Mouse (Mus musculus): ENCODE measurements around the gene Dnah17. TPM values are rescaled to one million over a fixed set of nuclear protein-coding genes. Genes with fewer than 3 reads are reported as not detected.
A peak's percentile ranks its signal among the peaks of the same experiment; 100 is the strongest.

The Dnah17 gene
- polyA plus RNA-seq, 1 experiment from 2014 or later = 0.23 TPM

DNA sequence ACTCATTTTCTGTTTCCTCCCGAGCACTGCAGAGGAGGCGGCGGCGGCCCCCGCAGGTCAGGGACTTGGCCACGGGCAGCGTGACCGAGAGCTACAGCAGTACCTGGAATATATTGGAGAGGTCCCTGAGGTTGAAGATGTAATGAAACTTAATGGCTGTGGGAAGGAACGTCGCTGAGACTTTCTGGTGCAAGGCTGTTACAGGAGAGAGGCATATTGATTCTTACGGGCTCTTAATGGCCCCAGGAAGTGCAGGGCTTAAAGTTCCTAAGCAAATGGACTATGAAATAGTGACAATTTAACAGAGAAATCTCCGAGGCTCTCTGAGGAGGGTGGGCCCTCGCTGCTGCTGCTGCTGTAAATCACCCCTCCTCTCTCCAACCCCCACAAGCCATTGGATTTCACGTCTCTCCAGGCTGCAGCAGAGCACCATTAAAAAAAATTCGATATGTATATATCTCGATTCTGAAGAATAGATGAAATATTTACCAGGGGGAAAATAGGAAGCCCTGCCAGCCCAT lies 61.6 kb downstream of the Dnah17 start:
- Histone ChIP-seq H3K27me3 (ENCODE audit: control insufficient read depth, insufficient read depth, low read length) (no peaks in the 10 kb centered on the region), H3K36me3 (ENCODE audit: control insufficient read depth, insufficient read depth, low read length) (no peaks in the 10 kb centered on the region), H3K27ac (ENCODE audit: low read depth, low read length) (peak overlapping the region; percentile 30; the same call in 1 of the 2 replicates), H3K4me3 (ENCODE audit: low read length) (no peak overlapping the region), H3K9me3 (ENCODE audit: control insufficient read depth, low read length) (no peaks in the 10 kb centered on the region), H3K4me2 (replicated peaks; ENCODE audit: low read depth, low read length) (peak overlapping the region; percentile 17; the same call in 1 of the 2 replicates), H3K4me1 (ENCODE audit: control insufficient read depth, insufficient read depth, low read length) (peaks cover 28% of the 10 kb centered on the region), H3K9ac (ENCODE audit: low read depth, low read length) (no peak overlapping the region)
- ATAC-seq (ENCODE audit: low FRiP score, low TSS enrichment) = no peak
- 21% methylated on average over 16 of the region's 16 CpGs for WGBS

DNA sequence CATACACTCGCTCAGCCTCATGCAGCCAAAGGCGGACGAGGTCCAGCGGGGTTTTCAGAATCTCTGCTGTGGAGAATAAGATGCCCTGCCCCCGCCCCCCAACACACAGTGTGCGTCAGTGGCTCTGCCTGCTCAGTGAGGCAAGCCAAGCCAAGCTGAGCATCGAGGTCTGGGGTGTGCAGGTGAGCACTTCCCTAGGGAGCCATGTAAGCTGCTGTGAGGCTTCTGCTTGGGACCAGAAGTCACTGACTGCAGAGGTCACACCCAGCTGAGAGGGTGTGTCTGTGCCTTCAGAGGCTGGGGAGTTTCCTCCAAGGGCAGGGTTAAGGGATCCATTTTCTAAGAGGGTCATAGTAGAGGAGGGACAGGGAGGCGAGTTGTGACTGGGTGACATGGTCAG lies 62.8 kb downstream of the Dnah17 start:
- no peak overlapping the region for H3K27ac ChIP-seq (ENCODE audit: low read depth, low read length)
- H3K4me2 ChIP-seq (replicated peaks; ENCODE audit: low read depth, low read length) = no peak overlapping the region
- H3K4me3 ChIP-seq (ENCODE audit: low read length) = no peak overlapping the region
- H3K9ac ChIP-seq (ENCODE audit: low read depth, low read length) = no peak overlapping the region
- 73% methylated on average over 8 of the region's 8 CpGs for WGBS
- no peaks in the 10 kb centered on the region for H3K9me3 ChIP-seq (ENCODE audit: control insufficient read depth, low read length)
- H3K36me3 ChIP-seq (ENCODE audit: control insufficient read depth, insufficient read depth, low read length) = no peaks in the 10 kb centered on the region
- no peak for ATAC-seq (ENCODE audit: low FRiP score, low TSS enrichment)
- peaks cover 28% of the 10 kb centered on the region for H3K4me1 ChIP-seq (ENCODE audit: control insufficient read depth, insufficient read depth, low read length)
- no peaks in the 10 kb centered on the region for H3K27me3 ChIP-seq (ENCODE audit: control insufficient read depth, insufficient read depth, low read length)

DNA sequence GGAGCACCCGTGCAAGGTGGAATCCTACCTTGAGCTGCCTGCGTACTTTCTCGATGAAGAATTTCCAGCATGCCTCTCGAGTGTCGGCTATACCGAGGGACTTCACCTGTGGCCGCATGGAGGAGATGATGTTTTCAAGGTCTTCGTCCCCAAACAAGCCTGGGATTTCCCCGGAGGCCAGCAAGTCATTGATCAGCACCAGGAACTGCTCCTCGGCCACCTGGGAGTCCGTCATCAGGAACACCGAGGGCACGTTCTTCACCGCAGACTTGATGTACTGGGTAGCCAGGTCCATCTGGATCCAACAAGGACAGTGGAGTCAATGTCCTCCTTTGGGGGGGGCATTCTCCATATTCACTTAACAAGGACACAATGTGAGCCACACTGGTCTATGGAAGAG lies 70.4 kb downstream of the Dnah17 start:
- H3K27ac ChIP-seq (ENCODE audit: low read depth, low read length) = no peak overlapping the region
- no peaks in the 10 kb centered on the region for H3K9me3 ChIP-seq (ENCODE audit: control insufficient read depth, low read length)
- no peak overlapping the region for H3K4me3 ChIP-seq (ENCODE audit: low read length)
- no peaks in the 10 kb centered on the region for H3K36me3 ChIP-seq (ENCODE audit: control insufficient read depth, insufficient read depth, low read length)
- WGBS = 86% methylated on average over 14 of the region's 14 CpGs
- no peak overlapping the region for H3K4me2 ChIP-seq (replicated peaks; ENCODE audit: low read depth, low read length)
- no peak overlapping the region for H3K9ac ChIP-seq (ENCODE audit: low read depth, low read length)
- 0 out of 2 replicates have a peak, but pooled peaks cover 3% of the 10 kb centered on the region for H3K4me1 ChIP-seq (ENCODE audit: control insufficient read depth, insufficient read depth, low read length)
- no peak for ATAC-seq (ENCODE audit: low FRiP score, low TSS enrichment)
- no peaks in the 10 kb centered on the region for H3K27me3 ChIP-seq (ENCODE audit: control insufficient read depth, insufficient read depth, low read length)

DNA sequence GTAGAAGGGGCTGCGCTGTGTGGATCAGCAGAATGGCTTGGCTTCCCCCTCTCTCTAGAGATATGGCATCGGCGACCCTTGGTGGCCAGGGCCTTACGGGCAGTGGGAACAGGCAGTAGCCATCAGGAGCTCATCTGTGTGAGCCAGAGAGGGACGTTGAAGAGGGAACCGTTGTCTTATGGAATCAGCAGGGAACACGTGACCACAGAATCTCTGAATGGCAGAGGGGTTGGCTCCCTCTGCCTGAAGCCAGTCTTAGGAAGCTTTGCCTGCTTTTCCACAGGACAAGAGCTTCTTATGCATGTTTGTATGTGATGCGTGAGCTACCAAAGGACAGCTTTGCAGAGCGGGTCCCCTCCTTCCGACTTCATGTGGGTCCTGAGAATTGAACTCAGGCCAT lies 71.6 kb downstream of the Dnah17 start:
- H3K4me3 ChIP-seq (ENCODE audit: low read length) = no peak overlapping the region
- ATAC-seq (ENCODE audit: low FRiP score, low TSS enrichment) = no peak
- H3K27ac ChIP-seq (ENCODE audit: low read depth, low read length) = no peak overlapping the region
- H3K4me2 ChIP-seq (replicated peaks; ENCODE audit: low read depth, low read length) = no peak overlapping the region
- H3K36me3 ChIP-seq (ENCODE audit: control insufficient read depth, insufficient read depth, low read length) = no peaks in the 10 kb centered on the region
- 68% methylated on average over 10 of the region's 10 CpGs for WGBS
- H3K4me1 ChIP-seq (ENCODE audit: control insufficient read depth, insufficient read depth, low read length) = 0 out of 2 replicates have a peak, but pooled peaks cover 3% of the 10 kb centered on the region
- H3K9ac ChIP-seq (ENCODE audit: low read depth, low read length) = no peak overlapping the region
- H3K27me3 ChIP-seq (ENCODE audit: control insufficient read depth, insufficient read depth, low read length) = no peaks in the 10 kb centered on the region
- no peaks in the 10 kb centered on the region for H3K9me3 ChIP-seq (ENCODE audit: control insufficient read depth, low read length)

DNA sequence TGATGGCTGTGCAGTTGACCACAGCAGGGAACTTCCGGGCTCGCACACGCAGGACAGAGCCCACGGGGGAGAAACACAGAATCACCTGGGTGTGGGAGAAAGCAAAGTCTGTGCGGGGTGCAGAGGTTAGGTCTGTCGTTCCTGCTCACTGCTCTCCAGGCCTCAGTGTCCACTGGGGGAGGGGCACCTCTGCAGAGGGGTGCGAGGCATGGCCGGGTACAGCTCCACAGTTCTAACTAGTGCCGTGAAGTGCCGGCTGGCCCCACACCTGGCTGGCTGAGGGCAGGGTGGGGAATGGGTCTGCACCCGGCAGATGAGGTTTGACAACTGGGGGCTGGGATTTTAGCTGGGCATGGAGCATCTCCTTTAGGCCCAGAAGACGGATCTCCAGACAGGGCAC lies 72.1 kb downstream of the Dnah17 start:
- 41% methylated on average over 12 of the region's 12 CpGs for WGBS
- Histone ChIP-seq H3K36me3 (ENCODE audit: control insufficient read depth, insufficient read depth, low read length) (no peaks in the 10 kb centered on the region), H3K27me3 (ENCODE audit: control insufficient read depth, insufficient read depth, low read length) (no peaks in the 10 kb centered on the region), H3K27ac (ENCODE audit: low read depth, low read length) (no peak overlapping the region), H3K4me2 (replicated peaks; ENCODE audit: low read depth, low read length) (no peak overlapping the region), H3K4me3 (ENCODE audit: low read length) (no peak overlapping the region), H3K9me3 (ENCODE audit: control insufficient read depth, low read length) (no peaks in the 10 kb centered on the region), H3K4me1 (ENCODE audit: control insufficient read depth, insufficient read depth, low read length) (0 out of 2 replicates have a peak, but pooled peaks cover 3% of the 10 kb centered on the region), H3K9ac (ENCODE audit: low read depth, low read length) (no peak overlapping the region)
- peak; percentile 62; the same call in 1 of the 2 replicates for ATAC-seq (ENCODE audit: low FRiP score, low TSS enrichment)

DNA sequence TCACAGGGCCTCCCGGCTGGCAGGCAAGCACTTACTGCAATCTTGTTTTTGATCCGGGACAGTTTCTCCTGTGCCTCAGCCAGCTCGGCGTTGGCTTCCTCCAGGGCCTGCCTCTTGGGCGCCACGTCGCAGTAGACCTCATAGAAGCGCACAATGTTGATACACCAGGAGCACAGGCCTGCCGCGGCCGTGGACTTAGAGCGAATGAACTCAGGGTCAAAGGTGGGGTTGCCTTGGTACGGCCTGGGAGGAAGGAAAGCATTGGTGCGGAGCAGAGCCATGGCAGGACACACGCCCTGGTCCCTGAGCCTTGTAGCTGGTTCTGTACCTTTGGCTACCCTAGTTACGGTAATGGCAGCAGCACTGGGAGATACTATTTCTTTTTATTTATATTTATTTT lies 80.3 kb downstream of the Dnah17 start:
- Histone ChIP-seq H3K9ac (ENCODE audit: low read depth, low read length) (no peak overlapping the region), H3K9me3 (ENCODE audit: control insufficient read depth, low read length) (no peaks in the 10 kb centered on the region), H3K4me3 (ENCODE audit: low read length) (no peak overlapping the region), H3K27me3 (ENCODE audit: control insufficient read depth, insufficient read depth, low read length) (no peaks in the 10 kb centered on the region), H3K36me3 (ENCODE audit: control insufficient read depth, insufficient read depth, low read length) (no peaks in the 10 kb centered on the region), H3K4me1 (ENCODE audit: control insufficient read depth, insufficient read depth, low read length) (no peaks in the 10 kb centered on the region), H3K4me2 (replicated peaks; ENCODE audit: low read depth, low read length) (no peak overlapping the region), H3K27ac (ENCODE audit: low read depth, low read length) (no peak overlapping the region)
- ATAC-seq (ENCODE audit: low FRiP score, low TSS enrichment) = no peak
- 64% methylated on average over 16 of the region's 16 CpGs for WGBS

DNA sequence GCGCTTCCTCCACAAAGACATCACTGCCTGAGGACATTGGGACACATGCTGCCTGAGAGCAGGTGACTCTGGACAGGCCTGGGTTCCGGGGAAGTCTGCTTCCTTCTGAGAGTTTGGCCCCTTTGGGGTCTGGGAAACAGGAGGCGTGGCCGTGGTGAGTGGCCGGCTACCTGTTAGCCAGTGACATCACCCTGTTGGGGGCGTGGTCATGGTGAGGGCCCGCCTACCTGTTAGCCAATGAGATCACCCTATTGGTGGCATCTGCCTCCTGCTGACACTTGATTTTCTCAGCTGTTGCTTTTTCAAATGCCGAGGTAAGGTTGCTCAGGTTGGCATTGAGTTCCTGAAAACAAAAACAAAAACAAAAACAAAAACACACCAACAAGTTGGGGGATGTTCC lies 80.8 kb downstream of the Dnah17 start:
- Histone ChIP-seq H3K4me1 (ENCODE audit: control insufficient read depth, insufficient read depth, low read length) (no peaks in the 10 kb centered on the region), H3K4me2 (replicated peaks; ENCODE audit: low read depth, low read length) (no peak overlapping the region), H3K9ac (ENCODE audit: low read depth, low read length) (no peak overlapping the region), H3K36me3 (ENCODE audit: control insufficient read depth, insufficient read depth, low read length) (no peaks in the 10 kb centered on the region), H3K4me3 (ENCODE audit: low read length) (no peak overlapping the region), H3K9me3 (ENCODE audit: control insufficient read depth, low read length) (no peaks in the 10 kb centered on the region), H3K27ac (ENCODE audit: low read depth, low read length) (no peak overlapping the region), H3K27me3 (ENCODE audit: control insufficient read depth, insufficient read depth, low read length) (no peaks in the 10 kb centered on the region)
- 29% methylated on average over 8 of the region's 8 CpGs for WGBS
- no peak for ATAC-seq (ENCODE audit: low FRiP score, low TSS enrichment)

DNA sequence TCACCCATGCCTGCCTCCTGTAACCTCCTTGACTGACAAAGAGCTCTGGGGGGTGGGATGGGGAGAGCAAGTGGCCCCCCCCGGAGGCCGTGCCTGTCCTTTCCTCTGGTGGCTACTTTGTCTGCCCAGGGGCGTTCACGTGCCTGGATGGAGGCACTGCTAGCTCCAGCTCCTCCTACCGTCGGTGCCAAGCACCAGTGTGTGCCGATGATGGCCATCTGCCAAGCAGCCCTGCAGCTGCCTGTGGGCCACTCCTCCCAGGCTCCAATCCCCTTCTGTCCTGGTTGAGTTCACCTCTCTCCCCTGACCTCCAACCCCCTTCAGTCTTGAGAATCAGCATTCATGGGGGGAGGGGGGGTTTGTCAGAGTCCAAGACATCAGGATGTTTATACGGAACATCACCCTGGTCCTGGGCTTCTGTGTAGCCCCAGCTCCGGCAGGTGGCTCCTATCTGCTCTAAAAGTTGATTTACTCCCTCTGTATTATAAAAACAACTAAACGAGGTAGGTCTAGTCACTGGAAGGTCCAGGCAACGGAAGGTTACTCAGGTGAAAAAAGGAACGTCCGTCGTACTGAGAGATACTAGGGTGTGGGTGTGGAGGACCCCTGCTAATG lies 87.0 kb downstream of the Dnah17 start:
- Histone ChIP-seq H3K9me3 (ENCODE audit: control insufficient read depth, low read length) (no peaks in the 10 kb centered on the region), H3K27me3 (ENCODE audit: control insufficient read depth, insufficient read depth, low read length) (no peaks in the 10 kb centered on the region), H3K4me3 (ENCODE audit: low read length) (no peak overlapping the region), H3K27ac (ENCODE audit: low read depth, low read length) (peak overlapping the region; percentile 53; the same call in 1 of the 2 replicates), H3K4me2 (replicated peaks; ENCODE audit: low read depth, low read length) (no peak overlapping the region), H3K36me3 (ENCODE audit: control insufficient read depth, insufficient read depth, low read length) (no peaks in the 10 kb centered on the region), H3K4me1 (ENCODE audit: control insufficient read depth, insufficient read depth, low read length) (peaks cover 20% of the 10 kb centered on the region), H3K9ac (ENCODE audit: low read depth, low read length) (no peak overlapping the region)
- WGBS = 19% methylated on average over 14 of the region's 14 CpGs
- ATAC-seq (ENCODE audit: low FRiP score, low TSS enrichment) = peak; percentile 74

DNA sequence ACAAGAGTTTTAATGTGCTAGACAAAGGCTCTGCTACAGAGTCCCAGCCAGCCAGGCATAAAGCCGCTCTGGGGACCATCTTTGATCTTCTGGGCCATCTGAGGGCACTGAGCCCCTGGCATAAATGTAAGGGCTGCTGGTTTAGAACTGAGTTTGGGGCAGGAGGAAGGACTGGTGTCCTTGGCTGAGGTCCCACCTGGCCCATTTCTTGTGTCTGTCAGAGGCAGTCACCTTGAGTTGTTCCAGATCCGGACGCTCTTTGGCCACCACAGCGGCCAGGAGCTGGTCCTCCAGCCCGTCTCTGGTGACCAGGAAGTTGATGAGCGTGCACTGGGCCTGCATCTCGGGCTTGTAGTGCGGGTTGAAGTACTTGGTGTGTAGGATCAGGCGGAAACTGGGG lies 87.6 kb downstream of the Dnah17 start:
- Histone ChIP-seq H3K4me2 (replicated peaks; ENCODE audit: low read depth, low read length) (no peak overlapping the region; the same call in 1 of the 2 replicates), H3K9me3 (ENCODE audit: control insufficient read depth, low read length) (no peaks in the 10 kb centered on the region), H3K4me1 (ENCODE audit: control insufficient read depth, insufficient read depth, low read length) (peaks cover 20% of the 10 kb centered on the region), H3K27me3 (ENCODE audit: control insufficient read depth, insufficient read depth, low read length) (no peaks in the 10 kb centered on the region), H3K27ac (ENCODE audit: low read depth, low read length) (peak overlapping the region; percentile 53), H3K4me3 (ENCODE audit: low read length) (no peak overlapping the region), H3K36me3 (ENCODE audit: control insufficient read depth, insufficient read depth, low read length) (no peaks in the 10 kb centered on the region), H3K9ac (ENCODE audit: low read depth, low read length) (no peak overlapping the region)
- ATAC-seq (ENCODE audit: low FRiP score, low TSS enrichment) = no peak
- WGBS = 62% methylated on average over 9 of the region's 9 CpGs

Measured in kidney, embryonic 14.5 days (tissue).